Mouse (Mus musculus) erythroblast, embryonic 14.5 days (primary cell): Measurements from ENCODE around the gene Phf7. TPM values are rescaled to one million over a fixed set of nuclear protein-coding genes. Genes with fewer than 3 reads are reported as not detected.

Source experiments
- H3K27me3 ChIP-seq: 2 replicates; pipeline ENCODE4 v1.6.1; 2012; ENCODE audit warnings: inconsistent platforms; ENCODE audit not compliant: control insufficient read depth
- H3K36me3 ChIP-seq: 2 replicates; pipeline ENCODE4 v1.6.1; 2012; ENCODE audit warnings: mild to moderate bottlenecking, inconsistent platforms; ENCODE audit not compliant: control insufficient read depth
- H3K4me1 ChIP-seq: 2 replicates; pipeline ENCODE4 v1.6.1; 2012; ENCODE audit warnings: inconsistent platforms; ENCODE audit not compliant: control insufficient read depth
- H3K4me3 ChIP-seq: replicated peaks from 2 replicates; pipeline ENCODE3; 2012; ENCODE audit warnings: moderate library complexity, mild to moderate bottlenecking, inconsistent platforms
- H3K9me3 ChIP-seq: 2 replicates; pipeline ENCODE4 v1.6.1; 2012; ENCODE audit warnings: low read length, inconsistent platforms, mixed read lengths; ENCODE audit not compliant: control insufficient read depth
- GATA1 ChIP-seq: IDR thresholded peaks from 2 replicates; pipeline ENCODE4 v1.6.1; 2012; ENCODE audit warnings: low read length, inconsistent platforms, mixed read lengths
- TAL1 ChIP-seq: IDR thresholded peaks from 3 replicates; pipeline ENCODE4 v1.6.1; 2012; ENCODE audit warnings: low read length, inconsistent platforms, mixed read lengths
- polyA plus RNA-seq: library from polyadenylated mRNA; stranded (reverse); fragments of >175 nt; gene quantifications from 2 replicates; pipeline ENCODE4 v1.2.3, GENCODE M21; 2012

The Phf7 gene
- polyA plus RNA-seq, 1 experiment = 0.27 TPM

GRCm38 (mm10) chr14:31205562-31206467 lies 45.3 kb downstream of the Phf7 start:
- H3K4me3 ChIP-seq = peak overlapping the region; percentile 68
- no peaks in the 10 kb centered on the region for H3K27me3 ChIP-seq
- peaks cover 34% of the 10 kb centered on the region for H3K4me1 ChIP-seq
- no peaks in the 10 kb centered on the region for H3K9me3 ChIP-seq
- no peak for TF ChIP-seq TAL1
- TF ChIP-seq GATA1 = no peak
- peaks cover 43% of the 10 kb centered on the region for H3K36me3 ChIP-seq

DNA sequence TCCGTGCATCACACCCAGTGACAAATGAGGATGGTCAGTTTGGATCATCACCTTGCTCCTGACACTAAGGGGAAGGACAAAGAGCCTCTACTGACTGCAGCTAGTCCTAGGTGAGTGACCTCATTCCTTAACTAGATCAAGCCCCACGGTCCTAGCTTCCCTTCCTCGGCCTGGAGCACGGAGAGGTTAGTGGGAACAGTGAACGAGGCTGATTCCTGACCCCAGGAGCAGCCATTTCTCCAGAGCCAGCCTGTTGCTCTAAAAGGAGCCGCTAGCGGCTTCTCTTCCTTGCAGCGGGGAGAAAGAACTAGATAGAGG lies 45.9 kb downstream of the Phf7 start:
- H3K4me3 ChIP-seq = peak overlapping the region; percentile 68
- peaks cover 49% of the 10 kb centered on the region for H3K36me3 ChIP-seq
- TF ChIP-seq TAL1 (no peak), GATA1 (no peak)
- H3K9me3 ChIP-seq = no peaks in the 10 kb centered on the region
- H3K27me3 ChIP-seq = no peaks in the 10 kb centered on the region
- peaks cover 34% of the 10 kb centered on the region for H3K4me1 ChIP-seq

- Histone ChIP-seq H3K4me3 (peak overlapping the region; percentile 68), H3K4me1 (peaks cover 34% of the 10 kb centered on the region), H3K27me3 (no peaks in the 10 kb centered on the region), H3K36me3 (peaks cover 53% of the 10 kb centered on the region), H3K9me3 (no peaks in the 10 kb centered on the region)
- TF ChIP-seq TAL1 = no peak
- TF ChIP-seq GATA1 = no peak
These were observed 46.3 kb downstream of the Phf7 start for GRCm38 (mm10) chr14:31204844-31205243.

DNA sequence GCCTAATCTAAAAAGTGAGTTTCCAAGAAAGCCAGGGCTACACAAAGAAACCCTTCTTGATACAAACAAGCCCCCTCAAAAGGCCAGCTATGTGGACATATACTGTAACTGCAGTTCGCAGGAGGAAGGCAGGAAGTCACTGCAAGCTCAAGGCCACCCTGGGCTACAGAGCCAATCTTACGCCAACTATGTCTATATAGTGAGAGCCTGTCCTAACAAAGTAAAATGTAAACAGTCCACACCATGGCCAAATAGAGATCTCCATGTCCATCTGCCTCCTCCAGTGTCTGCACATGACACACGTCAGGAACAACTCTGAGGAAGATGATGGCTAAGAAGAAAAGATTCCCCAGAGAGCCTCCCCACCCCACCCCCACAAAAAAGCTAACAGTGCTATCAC lies 51.1 kb downstream of the Phf7 start:
- TF ChIP-seq TAL1 (no peak), GATA1 (no peak)
- H3K36me3 ChIP-seq = peaks cover 89% of the 10 kb centered on the region
- H3K27me3 ChIP-seq = no peaks in the 10 kb centered on the region
- H3K4me3 ChIP-seq = no peak overlapping the region
- H3K9me3 ChIP-seq = no peaks in the 10 kb centered on the region
- peaks cover 12% of the 10 kb centered on the region for H3K4me1 ChIP-seq

- H3K36me3 ChIP-seq = peaks cover 89% of the 10 kb centered on the region
- TF ChIP-seq GATA1 (no peak), TAL1 (no peak)
- no peaks in the 10 kb centered on the region for H3K27me3 ChIP-seq
- no peaks in the 10 kb centered on the region for H3K9me3 ChIP-seq
- no peak overlapping the region for H3K4me3 ChIP-seq
- peaks cover 7% of the 10 kb centered on the region for H3K4me1 ChIP-seq
These were observed 51.5 kb downstream of the Phf7 start for GRCm38 (mm10) chr14:31199599-31199998.

DNA sequence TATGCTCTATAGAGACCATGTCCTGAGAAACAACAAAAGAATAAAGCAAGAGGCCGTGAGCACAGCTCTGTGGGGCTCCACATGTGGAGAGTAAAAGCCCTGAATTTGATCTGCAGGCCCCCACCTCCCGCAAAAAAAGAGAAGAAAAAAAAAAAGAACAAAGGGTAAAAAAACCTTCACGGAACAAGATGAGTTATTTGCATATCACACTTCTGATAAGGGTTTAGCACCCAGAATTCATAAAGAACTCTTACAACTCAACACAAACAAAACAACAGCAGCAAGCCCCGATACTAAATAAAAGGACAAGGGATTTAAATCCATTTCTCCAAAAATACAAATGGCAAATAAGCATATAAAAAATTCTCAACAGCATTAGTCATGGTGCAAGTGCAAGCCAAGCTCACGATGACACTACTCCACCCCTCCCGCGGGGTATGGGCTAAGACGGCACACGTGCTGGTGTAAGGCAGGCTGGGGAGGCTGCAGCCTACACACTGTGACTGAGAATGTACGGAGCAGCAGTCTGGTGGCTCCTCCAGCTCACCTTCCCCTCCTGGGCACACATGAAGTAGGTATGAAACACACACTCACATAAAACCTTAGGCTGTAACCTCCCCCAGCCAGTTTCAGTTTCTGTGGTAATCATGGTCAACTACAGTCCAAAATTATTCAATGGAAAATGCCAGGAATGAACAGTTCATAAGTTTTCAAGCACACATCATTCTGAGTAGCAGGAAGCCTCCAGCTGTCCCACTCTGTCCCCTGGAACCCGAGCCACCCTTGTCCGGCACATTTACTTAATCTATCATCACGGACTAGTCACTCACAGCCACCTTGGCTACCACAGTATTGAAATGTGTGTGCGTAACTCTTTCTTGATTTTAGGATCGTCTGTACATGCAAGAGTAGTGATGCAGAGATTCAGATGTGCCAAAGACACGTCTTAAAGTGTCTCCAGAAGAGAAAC lies 53.3 kb downstream of the Phf7 start:
- Histone ChIP-seq H3K9me3 (no peaks in the 10 kb centered on the region), H3K36me3 (peaks cover 84% of the 10 kb centered on the region), H3K27me3 (no peaks in the 10 kb centered on the region), H3K4me1 (peaks cover 5% of the 10 kb centered on the region), H3K4me3 (no peak overlapping the region)
- TF ChIP-seq GATA1 = no peak
- TF ChIP-seq TAL1 = no peak

GRCm38 (mm10) chr14:31195968-31196367 lies 55.1 kb downstream of the Phf7 start:
- peaks cover 5% of the 10 kb centered on the region for H3K4me1 ChIP-seq
- H3K9me3 ChIP-seq = no peaks in the 10 kb centered on the region
- no peak for TF ChIP-seq GATA1
- no peak for TF ChIP-seq TAL1
- H3K27me3 ChIP-seq = no peaks in the 10 kb centered on the region
- H3K4me3 ChIP-seq = no peak overlapping the region
- H3K36me3 ChIP-seq = peaks cover 85% of the 10 kb centered on the region

DNA sequence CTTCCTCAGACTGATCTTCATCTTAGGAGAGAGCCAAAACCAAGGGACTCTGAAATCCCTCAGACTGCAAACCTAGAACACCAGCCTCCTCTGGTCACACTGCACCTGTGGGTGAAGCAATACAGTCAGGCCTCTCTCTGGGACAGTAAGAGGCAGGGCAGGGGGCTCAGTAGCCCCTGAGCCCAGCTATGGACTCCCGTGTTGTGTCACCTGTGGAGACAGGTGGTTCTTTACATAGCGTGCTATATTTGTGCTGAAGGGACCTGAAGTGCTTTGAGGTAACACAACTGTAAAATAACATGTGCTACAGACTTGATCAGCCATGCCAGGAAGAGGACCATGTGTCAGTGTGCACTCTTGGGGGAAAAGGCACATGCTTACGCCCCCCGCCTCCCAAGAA lies 55.6 kb downstream of the Phf7 start:
- no peak overlapping the region for H3K4me3 ChIP-seq
- no peak for TF ChIP-seq GATA1
- no peak for TF ChIP-seq TAL1
- H3K36me3 ChIP-seq = peaks cover 85% of the 10 kb centered on the region
- no peaks in the 10 kb centered on the region for H3K27me3 ChIP-seq
- no peaks in the 10 kb centered on the region for H3K9me3 ChIP-seq
- peaks cover 5% of the 10 kb centered on the region for H3K4me1 ChIP-seq
